Mouse (Mus musculus): ENCODE data around the gene Kntc1.

- TF ChIP-seq CTCF (IDR thresholded peaks at IDR 0.05; ENCODE audit: borderline replicate concordance, insufficient read depth, low read depth, low read length) (no peak), POLR2A (IDR thresholded peaks at IDR 0.05; ENCODE audit: borderline replicate concordance, insufficient read depth, low read length) (no peak)
These were observed 109.3 kb downstream of the Kntc1 start for GRCm38 (mm10) chr5:123858798-123859197.

Measured in cerebellum, adult 2 months (tissue).